Mouse (Mus musculus) cerebellum, postnatal 14 days (tissue): ENCODE results near the gene Teddm1a.
"Not testable (repeated sequence)": the region's sequence is repeated elsewhere in the genome, so short reads cannot be mapped to it uniquely, and the experiment has no call there.

Experiments used
- DNase-seq, 2 experiments: peaks; one replicate each; pipeline ENCODE4 v3.0.0; 2021; ENCODE audit warnings: mixed read lengths in 2 of 2

The Teddm1a gene

GRCm38 (mm10) chr1:153891442-153891841 lies at the start of gene Teddm1a:
Gene Teddm1a, plus strand, starts transcription at chr1:153891742.
- no peak for DNase-seq

DNA sequence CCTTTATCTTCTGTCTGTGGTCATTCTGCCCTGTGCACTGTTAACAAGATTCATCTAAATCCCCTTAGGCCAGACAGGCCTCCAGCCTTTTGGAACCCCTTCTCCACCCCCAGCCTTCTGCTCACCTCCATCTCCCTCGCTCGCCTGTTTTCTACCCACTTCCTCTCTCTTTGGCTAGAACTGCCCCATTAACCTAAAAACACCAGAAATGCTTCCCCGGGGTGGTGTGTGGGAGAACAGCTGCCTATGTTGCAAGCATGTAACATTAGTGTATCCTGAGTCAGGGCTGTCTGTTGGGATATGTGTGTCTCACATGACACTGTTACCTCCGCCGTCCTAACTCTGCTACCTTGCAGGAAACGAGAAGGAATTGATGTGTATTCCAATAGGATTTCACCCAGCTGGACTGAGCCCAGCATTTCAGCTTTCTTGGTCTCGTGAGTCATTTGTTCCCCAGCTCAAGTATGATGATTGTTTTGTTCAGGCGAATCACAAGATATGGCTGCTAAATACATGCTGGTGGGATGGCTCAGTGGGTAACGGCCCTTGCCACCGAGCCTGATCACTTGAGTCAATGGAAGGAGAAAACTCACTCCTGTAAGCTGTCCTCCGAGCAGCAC lies 49.3 kb upstream of the Teddm1a start:
- no peak for DNase-seq

DNA sequence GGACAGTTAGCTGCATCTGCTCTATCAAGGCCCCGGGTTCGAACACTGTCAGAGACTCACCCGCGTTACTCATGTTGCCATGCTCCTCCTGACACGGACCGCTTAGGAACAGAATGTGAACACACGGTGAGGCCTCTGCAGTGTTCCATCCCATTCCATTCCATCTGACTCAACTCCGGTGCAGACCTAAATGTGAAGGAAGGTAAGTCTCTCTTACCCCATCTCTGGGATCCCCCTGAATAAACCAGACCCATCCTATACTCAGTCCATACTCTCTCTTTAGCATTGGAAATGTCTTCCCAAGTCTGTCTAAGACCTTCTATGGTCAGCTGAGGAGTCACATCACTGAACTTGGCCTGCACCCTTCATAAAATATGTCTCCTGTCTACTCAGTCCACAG lies 47.5 kb upstream of the Teddm1a start, which contains the start of gene Rgsl1:
Rgsl1 (minus strand) TSS at position 101 of the 400 bp plus-strand sequence.
- DNase-seq: no peak

DNA sequence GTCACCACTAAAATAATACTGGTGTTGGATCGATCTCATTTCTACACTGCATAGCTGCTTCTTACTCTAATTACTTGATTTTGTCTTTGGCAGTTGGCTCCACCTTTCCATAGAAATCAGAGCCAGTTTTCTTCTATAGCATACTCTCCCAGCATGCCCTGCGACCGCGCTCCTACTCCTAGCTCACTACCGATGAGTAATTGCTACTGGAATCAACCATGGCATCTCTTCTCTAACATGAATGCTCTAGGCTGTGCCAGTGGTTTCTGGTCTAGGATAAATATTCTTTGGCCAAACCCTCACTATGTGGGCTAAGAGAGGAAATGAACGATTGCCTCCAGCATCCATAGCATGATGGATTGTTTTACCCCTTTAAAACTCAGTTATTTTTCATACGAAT lies 45.1 kb upstream of the Teddm1a start:
- no peak for DNase-seq

DNA sequence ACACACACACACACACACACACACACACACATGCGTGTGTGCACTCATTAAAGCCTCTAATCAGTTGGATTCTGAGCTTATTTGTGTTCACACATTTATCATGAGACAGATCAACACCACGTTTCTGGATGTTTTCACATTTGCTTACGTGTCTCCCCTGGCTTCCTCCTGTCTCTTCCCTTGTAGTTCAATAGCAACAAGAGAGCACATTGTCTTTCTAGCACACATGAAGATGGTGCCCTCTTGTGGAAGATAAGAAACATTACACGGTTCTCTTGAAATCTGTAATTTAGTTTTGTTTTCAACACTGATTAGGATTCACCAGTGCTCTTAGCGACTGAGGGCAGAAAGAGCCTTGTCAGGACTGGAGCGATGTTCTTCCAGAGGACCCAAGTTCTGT lies 44.7 kb upstream of the Teddm1a start:
- DNase-seq: peak in 1 of 2 experiments; percentile 5

DNA sequence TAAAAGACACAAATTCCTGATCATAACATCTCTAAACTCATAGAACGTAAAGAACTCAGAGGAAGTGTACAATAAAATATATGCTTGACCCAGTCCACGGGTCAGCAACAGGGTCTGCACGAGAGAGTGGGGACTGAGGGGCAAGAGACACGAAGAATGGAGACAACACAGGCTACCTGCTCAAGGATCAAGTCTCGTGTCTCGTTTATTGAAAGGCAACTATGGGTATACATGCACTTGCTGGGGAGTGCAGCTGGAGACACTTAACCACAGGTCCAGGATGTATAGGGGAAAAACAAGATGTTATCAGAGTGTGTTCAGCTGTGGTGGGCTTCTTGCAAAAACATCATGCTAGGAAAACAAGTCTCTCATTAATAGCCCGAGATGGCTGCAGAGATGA lies 38.8 kb upstream of the Teddm1a start:
- DNase-seq: not testable (repeated sequence)

DNA sequence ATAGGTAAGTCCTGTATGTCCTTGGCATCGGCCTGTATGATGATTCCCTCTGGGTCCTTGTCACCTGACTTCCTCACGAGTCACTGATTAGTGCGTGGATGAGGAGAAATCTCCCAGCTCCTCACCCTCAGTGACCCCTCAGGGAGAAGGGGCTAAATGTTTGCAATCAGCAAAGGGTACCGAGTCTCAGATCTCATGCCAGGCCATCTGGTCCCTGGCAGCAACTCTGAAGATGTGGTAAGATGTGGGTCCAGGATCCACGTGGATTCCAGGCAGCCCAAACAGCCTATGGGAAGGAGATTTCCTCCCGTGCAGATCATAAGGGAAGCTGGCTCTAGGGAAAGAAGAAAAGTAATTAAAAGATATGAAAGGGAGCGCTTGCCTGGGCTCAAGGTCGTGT lies 35.6 kb upstream of the Teddm1a start:
- DNase-seq: peak; percentile 11 to 17

DNA sequence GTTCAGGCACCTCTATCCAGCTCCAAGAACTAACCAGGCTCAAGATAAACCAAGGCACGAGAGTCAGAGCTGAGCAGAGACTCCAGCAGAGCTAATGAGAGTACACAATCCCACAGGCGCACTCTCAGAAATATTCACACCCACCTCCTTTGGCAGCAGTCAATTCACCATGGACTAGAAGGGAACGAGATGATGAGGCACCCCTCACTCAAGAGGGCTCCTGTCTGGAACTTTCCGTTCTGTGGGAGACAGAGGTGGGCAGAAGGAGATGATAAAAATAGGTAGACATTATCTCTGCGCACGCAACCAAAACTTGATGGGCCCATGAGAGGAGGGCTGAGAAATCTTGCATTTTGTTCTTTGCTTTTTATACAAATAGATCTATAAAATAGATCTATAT lies 17.5 kb upstream of the Teddm1a start, which contains the start of gene Teddm1b:
Teddm1b (plus strand) TSS at position 301 of the 400 bp plus-strand sequence.
- no peak for DNase-seq

GRCm38 (mm10) chr1:153880391-153880790 lies 11.2 kb upstream of the Teddm1a start:
- not testable (repeated sequence) for DNase-seq

- no peak for DNase-seq
Measured at GRCm38 (mm10) chr1:153886024-153886633, 5.4 kb upstream of the Teddm1a start.

- DNase-seq: no peak
Measured at GRCm38 (mm10) chr1:153890121-153890520, 1.4 kb upstream of the Teddm1a start.

DNA sequence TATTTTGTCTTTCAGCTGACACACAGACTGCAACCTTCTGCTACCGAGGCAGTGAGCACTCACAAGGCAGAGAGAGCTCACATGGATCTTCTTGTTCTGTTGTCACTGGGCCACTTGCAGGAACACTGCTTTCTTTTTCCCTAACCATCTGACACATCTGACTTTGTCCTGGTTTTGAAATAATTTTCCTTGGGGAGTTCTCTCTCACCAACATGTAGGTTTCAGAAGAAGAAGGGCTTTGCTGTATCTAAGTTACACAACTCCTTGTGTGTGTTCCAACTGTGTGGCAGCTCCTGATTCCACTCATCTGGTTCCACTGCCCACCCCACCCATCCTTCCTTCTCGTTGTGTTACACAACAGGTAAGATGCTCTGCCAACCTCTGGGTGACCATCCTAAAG lies 2.2 kb downstream of the Teddm1a start:
- no peak for DNase-seq

DNA sequence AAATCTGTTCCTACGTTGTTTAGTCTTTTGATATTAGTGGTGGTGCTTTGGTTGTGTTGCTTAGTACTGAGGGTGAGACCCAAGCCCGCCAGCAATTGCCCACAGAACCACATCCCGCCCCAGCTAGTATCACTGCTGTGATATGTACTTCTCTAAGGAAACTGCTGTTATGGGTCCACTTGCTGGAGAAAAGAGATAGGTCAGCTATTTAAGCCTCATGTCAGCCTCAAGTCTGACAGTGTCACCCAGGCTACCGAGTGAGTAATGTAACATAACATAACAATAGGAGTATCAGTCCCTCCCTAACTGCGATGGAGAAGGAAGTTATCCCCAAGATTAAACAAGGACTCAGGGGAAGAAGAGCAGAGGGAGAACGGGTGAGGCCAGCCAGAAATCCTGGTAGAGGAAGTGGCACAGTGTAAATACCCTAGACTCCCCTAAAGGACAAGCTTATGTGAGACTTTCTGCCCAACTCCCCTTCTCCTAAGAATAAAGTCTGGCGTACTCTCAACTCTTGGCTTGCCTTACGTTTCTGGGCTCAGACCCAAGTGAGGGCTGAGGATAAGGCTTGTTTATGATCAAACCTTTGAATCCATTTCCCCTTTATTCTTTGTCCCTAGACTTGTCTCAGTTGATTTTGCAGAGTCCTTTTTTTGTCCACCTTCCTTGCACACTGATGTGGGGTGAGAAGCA lies 2.8 kb downstream of the Teddm1a start:
- DNase-seq: no peak

DNA sequence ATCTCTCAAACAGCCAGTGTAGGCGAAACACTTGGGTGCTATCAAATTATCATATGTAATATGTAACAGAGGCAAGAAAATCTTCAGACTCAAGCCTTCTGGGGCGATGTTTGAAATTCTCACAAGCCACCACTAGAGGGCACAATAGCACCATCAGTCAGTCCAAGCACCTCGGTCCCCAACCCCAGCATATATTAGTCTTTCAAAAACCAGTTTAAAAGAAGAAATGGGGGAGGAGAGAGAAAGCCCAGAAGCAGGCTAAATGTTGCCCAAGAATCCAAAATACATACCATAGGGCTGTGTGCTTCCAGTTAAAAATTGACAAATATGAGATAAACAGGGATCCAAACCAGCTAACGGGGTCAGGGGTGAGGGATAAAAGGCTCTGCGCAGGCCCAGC lies 3.4 kb downstream of the Teddm1a start:
- peak; percentile 83 to 87 for DNase-seq

GRCm38 (mm10) chr1:153897196-153897595 lies 5.7 kb downstream of the Teddm1a start:
- no peak for DNase-seq

DNA sequence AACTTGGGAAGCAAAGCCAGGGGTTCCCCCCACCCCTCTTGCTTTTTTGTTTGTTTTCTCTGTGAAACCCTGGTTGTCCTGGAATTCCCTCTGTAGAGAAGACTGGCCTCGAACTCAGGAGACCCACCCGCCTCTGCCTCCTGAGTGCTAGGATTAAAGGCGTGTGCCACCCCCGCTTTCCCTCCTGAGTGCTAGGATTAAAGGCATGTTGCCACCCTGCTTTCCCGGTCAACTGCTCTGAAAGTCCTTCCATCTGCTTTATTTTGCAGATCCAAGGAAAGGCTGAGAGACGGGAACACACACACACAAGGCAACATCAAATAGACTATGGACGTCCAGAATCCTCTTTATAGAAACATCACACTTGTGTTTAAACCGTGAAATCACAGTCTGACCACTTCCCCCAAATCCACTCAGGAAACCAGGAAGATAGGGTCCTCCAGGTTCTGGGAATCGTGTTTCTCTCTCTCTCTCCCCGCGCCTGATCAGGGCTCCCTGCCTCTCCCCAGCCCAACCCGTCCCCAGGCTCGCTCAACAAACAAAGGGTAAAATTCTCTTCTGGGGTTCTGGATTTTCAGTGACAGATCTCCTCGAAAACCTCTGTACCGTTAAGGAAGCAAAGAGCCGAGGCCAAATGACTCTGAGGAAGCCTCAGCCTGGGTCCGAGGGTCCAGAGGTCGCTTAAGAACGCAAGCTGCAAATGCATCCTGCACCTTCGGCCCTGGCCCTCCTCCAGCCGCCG lies 7.6 kb downstream of the Teddm1a start:
- peak in 1 of 2 experiments; percentile 36 for DNase-seq

DNA sequence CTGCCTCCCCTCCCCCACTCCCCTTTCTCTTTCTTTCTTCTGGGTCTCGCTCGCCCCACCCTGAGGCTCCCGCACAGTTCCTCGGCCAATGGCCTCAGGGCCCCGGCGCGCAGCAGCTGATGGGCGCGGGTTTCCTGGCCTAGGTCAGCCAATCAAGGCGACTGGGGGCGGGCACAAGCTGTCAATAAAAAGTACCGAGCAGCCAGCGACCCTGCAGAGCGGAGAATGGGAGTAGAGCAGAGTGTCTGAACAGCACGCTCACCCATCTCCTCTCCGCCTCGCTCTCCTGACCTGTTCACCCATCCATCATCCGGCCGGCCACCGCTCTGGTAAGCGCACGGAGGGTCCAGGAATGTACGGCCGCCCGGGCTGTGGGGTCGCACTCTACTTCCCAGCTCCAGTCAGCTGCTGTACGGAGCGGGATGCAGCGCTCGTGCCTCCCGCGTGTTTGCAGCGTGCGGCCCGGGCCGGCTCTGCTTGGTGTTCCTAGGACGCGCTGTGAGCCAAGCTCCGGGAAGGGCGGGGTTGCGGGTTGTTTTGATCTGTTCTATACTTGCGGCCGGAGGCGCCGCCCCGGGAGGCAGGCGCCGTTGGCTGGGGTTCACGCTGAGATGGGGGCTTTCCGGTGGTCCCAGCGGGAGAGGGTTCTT lies 8.3 kb downstream of the Teddm1a start, which contains the start of the genes Glul and Teddm2:
Glul (plus strand) TSS at position 214 of the 650 bp plus-strand sequence.
Teddm2 (minus strand) TSS at position 498 of the 650 bp plus-strand sequence.
- DNase-seq: peak; percentile 97 to 98

- no peak for DNase-seq
Measured at GRCm38 (mm10) chr1:153900381-153900780, 8.8 kb downstream of the Teddm1a start.

- DNase-seq: peak in 1 of 2 experiments; percentile 32
Measured at GRCm38 (mm10) chr1:153900860-153901730, 9.6 kb downstream of the Teddm1a start.

DNA sequence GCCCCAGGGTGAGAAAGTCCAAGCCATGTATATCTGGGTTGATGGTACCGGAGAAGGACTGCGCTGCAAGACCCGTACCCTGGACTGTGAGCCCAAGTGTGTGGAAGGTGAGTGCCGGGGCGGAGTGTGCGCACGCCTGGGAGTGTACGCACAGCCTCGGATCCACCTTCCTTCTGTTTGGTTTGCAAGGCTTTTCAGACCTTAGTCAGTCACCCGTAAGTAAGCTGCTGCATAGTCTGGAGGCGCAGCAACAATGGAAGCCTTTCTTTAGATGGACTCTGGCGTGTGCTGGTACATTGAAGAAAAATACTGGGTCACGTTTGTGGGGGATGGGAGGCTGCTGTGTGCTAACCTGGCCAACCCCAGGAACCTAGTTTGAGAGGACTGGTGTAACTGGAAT lies 11.5 kb downstream of the Teddm1a start:
- DNase-seq: no peak

DNA sequence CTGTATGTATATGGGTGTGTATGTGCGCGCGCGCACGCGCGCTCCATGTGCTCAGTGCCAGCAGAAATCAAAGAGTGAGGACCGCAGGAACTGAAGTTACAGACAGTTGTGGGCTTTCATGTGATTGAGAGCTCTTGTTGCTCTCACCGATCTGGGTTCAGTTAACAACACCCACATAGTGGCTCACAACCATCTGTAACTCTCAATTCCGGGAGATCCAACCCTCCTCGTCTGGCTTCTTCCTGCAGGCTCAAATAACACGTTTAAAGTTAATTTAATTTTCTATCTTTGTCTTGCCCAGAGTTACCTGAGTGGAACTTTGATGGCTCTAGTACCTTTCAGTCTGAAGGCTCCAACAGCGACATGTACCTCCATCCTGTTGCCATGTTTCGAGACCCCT lies 12.7 kb downstream of the Teddm1a start:
- no peak for DNase-seq
